Mouse (Mus musculus): ENCODE measurements around the gene Loxl1. TPM values are rescaled to one million over a fixed set of nuclear protein-coding genes. Genes with fewer than 3 reads are reported as not detected.

Loxl1 gene
- polyA plus RNA-seq, 2 experiments from 2014 or later, result not detected

GRCm38 (mm10) chr9:58248746-58249413 lies 64.1 kb downstream of the Loxl1 start:
- ATAC-seq, result no peak

DNA sequence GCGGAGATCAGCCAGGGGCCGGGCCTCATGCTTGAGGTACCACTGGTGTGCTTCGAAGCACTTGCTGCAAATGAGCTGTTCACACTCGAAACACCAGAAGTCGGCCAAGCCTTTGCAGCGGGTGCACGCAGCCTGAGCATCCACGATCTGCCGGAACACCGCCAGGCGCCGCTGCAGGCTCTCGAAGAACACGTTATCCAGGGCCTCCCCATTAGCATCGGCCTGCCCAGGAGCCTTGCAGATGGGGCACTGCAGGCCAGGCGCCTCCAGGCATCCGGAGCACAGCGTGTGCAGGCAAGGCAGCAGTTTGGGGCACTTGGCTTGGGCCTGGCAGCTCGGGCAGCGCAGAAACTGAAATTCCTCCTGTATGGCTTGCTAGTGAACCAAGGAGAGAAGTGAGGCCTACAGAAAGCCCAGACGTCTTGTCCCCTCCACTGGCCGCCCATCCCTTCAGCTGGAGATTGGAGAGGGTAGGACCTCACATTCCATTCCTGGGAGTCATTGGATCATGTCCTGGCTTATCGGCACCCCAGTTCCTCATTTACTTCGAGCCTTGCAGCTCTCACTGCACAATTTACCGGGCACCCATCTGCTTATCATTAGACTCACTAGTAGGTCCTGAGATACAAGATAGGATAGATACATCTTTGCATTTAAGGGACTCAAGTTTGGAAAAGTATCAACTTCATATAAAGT lies 65.8 kb downstream of the Loxl1 start:
- ATAC-seq, result peak; percentile 62

DNA sequence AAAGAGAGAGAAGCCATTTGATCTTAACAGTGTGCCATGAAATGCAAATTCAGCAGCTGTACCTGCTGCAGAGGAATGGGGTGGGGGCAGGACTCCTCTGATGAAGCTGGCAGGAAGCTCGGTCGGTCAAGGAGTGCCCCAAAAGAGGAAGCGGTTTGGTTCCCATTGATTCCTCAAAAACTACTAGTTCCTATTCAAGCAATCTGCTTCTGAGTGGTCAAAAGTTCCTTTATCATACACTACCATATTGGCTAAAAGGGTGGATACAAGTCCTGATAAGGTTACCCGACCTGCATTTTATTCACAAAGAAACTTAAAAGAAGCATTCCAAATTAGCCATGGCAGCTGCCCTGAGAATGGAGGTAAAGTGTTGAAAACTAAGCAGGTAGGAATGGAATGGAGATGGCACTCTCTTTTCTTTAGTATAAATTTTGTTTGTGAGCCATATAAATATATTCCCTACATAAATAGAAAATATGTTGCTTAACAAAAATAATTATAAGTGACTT lies 66.8 kb downstream of the Loxl1 start:
- no peak for ATAC-seq

DNA sequence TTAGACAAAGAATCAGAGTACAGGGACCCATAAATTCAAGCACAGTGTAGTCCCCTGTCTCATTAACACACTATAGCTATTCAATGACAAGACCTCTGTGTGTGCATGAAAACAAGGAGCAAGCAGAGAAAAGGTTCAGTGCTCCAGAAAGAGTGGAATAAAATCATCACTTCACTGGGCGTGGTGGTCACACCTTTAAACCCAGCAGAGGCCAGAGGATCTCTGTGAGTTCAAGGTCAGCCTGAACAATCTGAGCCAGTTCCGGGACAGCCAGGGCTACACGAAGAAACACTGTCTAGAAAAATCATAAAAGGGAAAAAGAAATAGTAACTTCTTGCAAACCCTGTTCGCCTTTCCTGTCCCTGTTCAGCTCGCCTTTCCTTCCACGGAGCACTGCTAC lies 69.3 kb downstream of the Loxl1 start:
- ATAC-seq, result no peak

GRCm38 (mm10) chr9:58242696-58243095 lies 70.3 kb downstream of the Loxl1 start:
- ATAC-seq, result no peak

GRCm38 (mm10) chr9:58241780-58242485 lies 71.1 kb downstream of the Loxl1 start:
- ATAC-seq, result no peak

Other genes with a start within 250 kb of the Loxl1 start
- 1 to 10 TPM; 3.1 to 3.8 TPM for gene Stra6, start 249.4 kb downstream of the Loxl1 start, polyA plus RNA-seq (2017; shearing (Covaris generic))
- gene Ccdc33, start 194.4 kb downstream of the Loxl1 start, polyA plus RNA-seq (2017; shearing (Covaris generic)), result not detected
- under 1 TPM in 1 of 2 experiments, not detected in 1; 0.32 TPM for gene Islr, start 108.9 kb downstream of the Loxl1 start, polyA plus RNA-seq (2017; shearing (Covaris generic))
- gene Islr2, start 108.9 kb downstream of the Loxl1 start, polyA plus RNA-seq (2017; shearing (Covaris generic)), result not detected
- gene Pml, start 63.4 kb downstream of the Loxl1 start, polyA plus RNA-seq (2017; shearing (Covaris generic)), result 10 to 100 TPM; 33.7 to 49.3 TPM
- 10 to 100 TPM; 21.1 to 23.9 TPM for gene Stoml1, start 60.0 kb downstream of the Loxl1 start, polyA plus RNA-seq (2017; shearing (Covaris generic))
- gene Tbc1d21, start 57.3 kb upstream of the Loxl1 start, polyA plus RNA-seq (2017; shearing (Covaris generic)), result not detected
- gene Insyn1, start 175.4 kb upstream of the Loxl1 start, polyA plus RNA-seq (2017; shearing (Covaris generic)), result not detected
- not detected for gene Cd276, start 242.3 kb upstream of the Loxl1 start, polyA plus RNA-seq (2017; shearing (Covaris generic))